Mouse (Mus musculus) embryonic fibroblast, embryonic 13.5 days (primary cell): ENCODE data around the gene Acin1. TPM values are rescaled to one million over a fixed set of nuclear protein-coding genes. Genes with fewer than 3 reads are reported as not detected.

Source experiments
- H3K27ac ChIP-seq: 2 replicates; pipeline ENCODE4 v1.5.1; 2012; ENCODE audit warnings: low read length, control low read depth, inconsistent platforms; ENCODE audit not compliant: insufficient read depth
- H3K4me1 ChIP-seq: 2 replicates; pipeline ENCODE4 v1.6.1; 2011; ENCODE audit warnings: low read length; ENCODE audit not compliant: control insufficient read depth, insufficient read depth
- H3K4me3 ChIP-seq: 2 replicates; pipeline ENCODE4 v1.5.1; 2011; ENCODE audit warnings: mild to moderate bottlenecking, control low read depth, low read length; ENCODE audit not compliant: insufficient read depth
- CTCF ChIP-seq: IDR thresholded peaks from 2 replicates; pipeline ENCODE4 v1.5.1; 2011; ENCODE audit warnings: mild to moderate bottlenecking, control low read depth, low read length, moderate library complexity, borderline replicate concordance; ENCODE audit not compliant: insufficient read depth
- POLR2A ChIP-seq: IDR thresholded peaks from 2 replicates; pipeline ENCODE4 v1.6.1; 2011; ENCODE audit warnings: low read depth, mild to moderate bottlenecking, control low read depth, low read length, moderate library complexity
- polyA plus RNA-seq: library from polyadenylated mRNA; stranded (reverse); fragments of >200 nt; gene quantifications from 2 replicates; pipeline ENCODE4 v1.2.4, GENCODE M21; 2011; ENCODE audit warnings: low read depth; ENCODE audit not compliant: missing spikeins, insufficient read length

Acin1 gene
- polyA plus RNA-seq, 1 experiment: 243 TPM

DNA sequence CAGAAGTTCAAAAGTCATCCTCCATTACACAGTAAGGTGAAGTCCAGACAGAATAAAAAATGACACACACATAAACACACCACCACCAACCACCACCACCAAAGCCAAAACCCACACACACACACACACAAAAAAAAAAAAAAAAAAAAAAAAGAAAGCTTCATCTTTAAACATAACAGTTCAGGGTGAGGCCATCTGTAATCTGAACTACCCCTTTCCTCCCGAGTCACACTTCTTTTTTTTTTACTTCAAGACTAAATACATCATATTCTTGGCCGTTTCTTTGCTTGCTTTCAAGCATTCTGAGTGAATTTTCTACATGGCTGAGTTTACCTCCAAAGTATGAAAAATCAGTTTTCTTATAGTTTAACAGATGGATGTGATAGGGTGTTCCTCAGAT is 85.1 kb downstream of the Acin1 start:
- H3K4me1 ChIP-seq: no peaks in the 10 kb centered on the region
- H3K27ac ChIP-seq: no peak overlapping the region
- no peak overlapping the region for H3K4me3 ChIP-seq
- no peak for TF ChIP-seq CTCF
- no peak for TF ChIP-seq POLR2A

DNA sequence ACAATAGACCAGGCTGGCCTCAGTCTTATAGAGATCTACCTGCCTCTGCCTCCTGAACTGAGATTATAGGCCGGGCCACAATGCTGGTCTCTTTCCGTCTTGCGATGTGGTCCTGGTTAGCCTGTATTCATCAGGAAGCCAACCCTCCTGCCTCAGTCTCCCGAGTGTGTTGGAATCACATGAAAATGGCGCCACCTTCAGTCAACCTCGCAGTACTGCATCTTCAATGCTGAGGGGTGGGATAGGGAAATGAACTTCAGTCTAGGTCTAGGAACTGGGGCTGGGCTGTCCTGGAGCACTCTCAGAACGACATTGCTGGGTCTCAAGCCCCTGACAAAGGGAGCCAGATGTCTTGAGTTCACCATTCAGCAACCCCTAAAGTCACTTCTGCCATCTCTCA is 89.6 kb downstream of the Acin1 start:
- no peak for TF ChIP-seq POLR2A
- 0 out of 2 replicates have a peak, but pooled peaks have one; percentile 14 for TF ChIP-seq CTCF
- Histone ChIP-seq H3K27ac (no peak overlapping the region), H3K4me3 (no peak overlapping the region), H3K4me1 (no peaks in the 10 kb centered on the region)

DNA sequence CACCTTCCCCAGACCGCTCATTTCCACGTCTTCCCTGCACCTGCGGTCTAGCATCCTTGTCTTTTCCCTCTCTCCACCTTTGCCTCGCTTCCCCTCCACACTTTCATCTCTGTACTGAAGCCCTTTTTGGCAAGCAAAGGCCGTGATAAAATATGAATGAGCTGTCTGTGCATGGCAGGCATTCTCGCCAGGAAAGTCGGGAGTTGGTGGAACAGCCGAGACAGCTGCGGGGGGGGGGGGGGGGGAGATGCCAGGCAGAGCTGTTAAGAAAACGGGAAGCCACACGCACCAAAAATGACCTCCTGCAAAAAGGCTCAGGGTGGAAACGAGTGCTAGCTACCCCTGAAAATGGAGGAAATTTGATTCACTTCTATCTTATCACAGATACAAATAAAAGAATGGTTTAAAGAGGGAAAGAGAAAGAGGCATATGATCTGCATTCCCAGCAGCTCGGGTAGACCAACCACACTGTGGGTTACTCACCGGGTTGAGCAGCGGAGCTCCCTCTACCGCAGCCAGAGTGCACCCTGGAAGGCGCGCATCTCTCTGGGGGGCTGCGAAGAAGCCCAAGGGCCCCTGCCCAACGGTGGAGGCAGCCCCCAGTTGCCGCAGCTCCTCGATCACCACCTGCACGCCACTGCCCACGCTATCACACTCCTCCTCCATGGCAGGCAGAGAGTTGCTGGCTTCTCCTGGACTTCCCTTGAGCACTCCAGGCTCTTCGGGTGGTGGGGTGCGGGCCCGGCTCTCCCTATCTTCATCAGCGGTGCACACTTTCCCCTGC is 91.9 kb downstream of the Acin1 start:
- Histone ChIP-seq H3K27ac (no peak overlapping the region), H3K4me3 (no peak overlapping the region), H3K4me1 (no peaks in the 10 kb centered on the region)
- no peak for TF ChIP-seq CTCF
- no peak for TF ChIP-seq POLR2A

DNA sequence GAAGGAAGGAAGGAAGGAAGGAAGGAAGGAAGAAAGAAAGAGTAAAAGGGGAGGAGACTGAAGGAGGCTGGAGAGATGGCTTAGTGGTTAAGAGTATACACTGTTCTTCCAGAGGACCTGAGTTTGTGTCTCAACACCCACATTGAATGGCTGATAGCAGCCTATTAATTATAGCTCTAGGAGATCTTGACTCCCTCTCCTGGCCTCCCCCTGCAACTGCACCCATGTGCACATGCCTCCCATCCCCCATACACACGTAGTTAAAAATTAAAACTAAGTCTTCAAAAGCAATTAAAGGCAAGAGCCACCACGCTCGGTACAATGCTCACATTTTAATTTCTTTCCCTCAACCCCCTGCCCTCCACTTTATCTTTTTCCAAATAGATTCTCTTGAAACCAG is 92.7 kb downstream of the Acin1 start:
- no peak overlapping the region for H3K4me3 ChIP-seq
- no peak overlapping the region for H3K27ac ChIP-seq
- H3K4me1 ChIP-seq: peaks cover under 1% of the 10 kb centered on the region; the same call in 1 of the 2 replicates
- TF ChIP-seq CTCF (no peak), POLR2A (no peak)

DNA sequence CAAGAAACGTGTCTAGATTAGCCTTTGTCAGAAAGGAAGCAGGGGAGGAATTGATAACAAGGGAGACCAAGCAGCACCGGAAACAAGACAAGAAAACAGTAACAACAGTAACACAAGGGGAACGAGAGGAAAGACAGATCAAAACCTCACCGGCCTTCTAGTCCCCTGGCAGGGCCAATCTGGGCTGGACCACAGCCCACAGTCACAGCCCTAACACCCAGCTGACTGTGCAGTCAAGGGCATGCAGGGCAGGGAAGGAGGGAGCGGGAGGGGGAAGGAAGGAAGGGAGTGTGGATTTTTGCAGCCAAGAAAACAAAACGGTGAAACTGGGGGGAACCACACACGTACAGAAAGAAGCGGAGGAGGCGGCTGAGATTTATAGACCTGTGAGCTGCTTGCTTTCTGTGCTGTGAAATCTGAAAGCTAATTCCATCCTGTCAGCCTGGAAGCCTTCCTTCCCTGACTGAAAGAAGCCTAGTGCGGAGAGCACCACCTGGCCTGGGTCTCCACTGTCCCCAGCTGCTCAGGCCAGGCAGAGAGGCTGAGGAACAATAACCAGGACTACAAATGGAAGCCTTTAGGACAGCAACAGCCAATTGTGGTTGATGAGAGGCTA is 94.3 kb downstream of the Acin1 start:
- TF ChIP-seq POLR2A (no peak), CTCF (no peak)
- no peak overlapping the region for H3K4me3 ChIP-seq
- H3K27ac ChIP-seq: no peak overlapping the region
- H3K4me1 ChIP-seq: peaks cover 2% of the 10 kb centered on the region; the same call in 1 of the 2 replicates

Other genes with a start within 250 kb of the Acin1 start
- 85.6 and 98.2 TPM in 2 replicates for gene Lrp10, start 222.8 kb downstream of the Acin1 start, polyA plus RNA-seq
- gene Rem2, start 210.8 kb downstream of the Acin1 start, polyA plus RNA-seq: 0.94 TPM in 1 of 2 replicates, not detected in the other
- gene Prmt5, start 169.4 kb downstream of the Acin1 start, polyA plus RNA-seq: 54.8 and 60.4 TPM in 2 replicates
- gene Haus4, start 132.3 kb downstream of the Acin1 start, polyA plus RNA-seq: 21.4 and 33.1 TPM in 2 replicates
- 39.4 and 44.3 TPM in 2 replicates for gene Ajuba, start 109.4 kb downstream of the Acin1 start, polyA plus RNA-seq
- 3.6 and 4.8 TPM in 2 replicates for gene 4931414P19Rik, start 80.9 kb downstream of the Acin1 start, polyA plus RNA-seq
- gene Psmb5, start 68.9 kb downstream of the Acin1 start, polyA plus RNA-seq: 147 and 178 TPM in 2 replicates
- gene Psmb11, start 65.5 kb downstream of the Acin1 start, polyA plus RNA-seq: not detected in 2 replicates
- gene Gm17606, start 46.0 kb downstream of the Acin1 start, polyA plus RNA-seq: not detected in 2 replicates
- gene Cdh24, start 45.6 kb downstream of the Acin1 start, polyA plus RNA-seq: 3.4 and 5.3 TPM in 2 replicates
- 51.6 and 58.9 TPM in 2 replicates for gene 1700123O20Rik, start 715 bp downstream of the Acin1 start, polyA plus RNA-seq
- gene Gm29776, start 11.9 kb upstream of the Acin1 start, polyA plus RNA-seq: not detected in 2 replicates
- gene Cebpe, start 25.2 kb upstream of the Acin1 start, polyA plus RNA-seq: not detected in 2 replicates
- 0.47 and 2.0 TPM in 2 replicates for gene Slc7a8, start 95.0 kb upstream of the Acin1 start, polyA plus RNA-seq
- gene Rnf212b, start 127.2 kb upstream of the Acin1 start, polyA plus RNA-seq: not detected in 2 replicates
- 5.4 and 6.9 TPM in 2 replicates for gene Homez, start 184.0 kb upstream of the Acin1 start, polyA plus RNA-seq
- gene Ppp1r3e, start 190.6 kb upstream of the Acin1 start, polyA plus RNA-seq: 8.4 and 10.9 TPM in 2 replicates
- gene Bcl2l2, start 196.4 kb upstream of the Acin1 start, polyA plus RNA-seq: 48.3 and 53.1 TPM in 2 replicates
- gene Gm20521, start 196.5 kb upstream of the Acin1 start, polyA plus RNA-seq: not detected in 2 replicates
- gene Pabpn1, start 205.6 kb upstream of the Acin1 start, polyA plus RNA-seq: 168 and 172 TPM in 2 replicates
- gene Slc22a17, start 226.2 kb upstream of the Acin1 start, polyA plus RNA-seq: 17.7 and 20.9 TPM in 2 replicates
- gene Efs, start 239.2 kb upstream of the Acin1 start, polyA plus RNA-seq: 17.5 and 26.9 TPM in 2 replicates
- not detected in 2 replicates for gene Il25, start 245.8 kb upstream of the Acin1 start, polyA plus RNA-seq
- not detected in 2 replicates for gene Cmtm5, start 249.3 kb upstream of the Acin1 start, polyA plus RNA-seq